Mouse (Mus musculus): ENCODE measurements around the gene Jsrp1. TPM values are rescaled to one million over a fixed set of nuclear protein-coding genes. Genes with fewer than 3 reads are reported as not detected.

The Jsrp1 gene
- polyA plus RNA-seq, 1 experiment from 2014 or later, result 0.95 TPM

- H3K4me3 ChIP-seq (ENCODE audit: low read depth, low read length), result no peak overlapping the region
- no peak overlapping the region for H3K9ac ChIP-seq (ENCODE audit: low read length)
- H3K4me1 ChIP-seq (replicated peaks; ENCODE audit: control insufficient read depth, insufficient read depth, low read length), result no peaks in the 10 kb centered on the region
- DNase-seq (ENCODE audit: low spot score) (no peak), ATAC-seq (replicated peaks; ENCODE audit: low FRiP score, low TSS enrichment, low read depth) (no peak)
- H3K27ac ChIP-seq (ENCODE audit: low read depth), result no peak overlapping the region
- H3K9me3 ChIP-seq (ENCODE audit: control insufficient read depth, low read length), result no peaks in the 10 kb centered on the region
- H3K4me2 ChIP-seq (ENCODE audit: low read length), result no peak overlapping the region
- 89% methylated on average over 19 of the region's 19 CpGs for WGBS
- peaks cover 94% of the 10 kb centered on the region for H3K36me3 ChIP-seq (ENCODE audit: control insufficient read depth, insufficient read depth, low read length)
- no peaks in the 10 kb centered on the region for H3K27me3 ChIP-seq (replicated peaks; ENCODE audit: control insufficient read depth, insufficient read depth, low read length)
These were observed 22.4 kb downstream of the Jsrp1 start for GRCm38 (mm10) chr10:80790761-80791404.

GRCm38 (mm10) chr10:80787517-80787916, 25.8 kb downstream of the Jsrp1 start:
- DNase-seq (ENCODE audit: low spot score), result no peak
- H3K4me1 ChIP-seq (replicated peaks; ENCODE audit: control insufficient read depth, insufficient read depth, low read length), result no peaks in the 10 kb centered on the region
- ATAC-seq (replicated peaks; ENCODE audit: low FRiP score, low TSS enrichment, low read depth), result no peak

DNA sequence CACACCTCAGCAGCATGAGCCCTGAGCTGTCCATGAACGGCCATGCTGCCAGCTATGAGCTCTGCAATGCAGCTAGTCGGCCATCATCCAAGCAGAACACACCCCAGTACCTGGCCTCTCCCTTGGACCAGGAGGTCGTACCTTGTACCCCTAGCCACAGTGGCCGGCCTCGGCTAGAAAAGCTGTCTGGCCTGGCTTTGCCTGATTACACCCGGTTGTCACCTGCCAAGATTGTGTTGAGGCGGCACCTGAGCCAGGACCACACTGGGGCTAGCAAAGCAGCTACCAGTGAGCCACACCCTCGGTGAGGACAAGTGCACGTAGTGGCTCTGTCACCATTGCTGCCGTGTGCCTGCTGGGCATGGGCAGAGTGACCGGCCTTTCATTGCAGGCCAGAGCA, 27.3 kb downstream of the Jsrp1 start:
- ATAC-seq (replicated peaks; ENCODE audit: low FRiP score, low TSS enrichment, low read depth), result no peak
- H3K9ac ChIP-seq (ENCODE audit: low read length), result no peak overlapping the region
- H3K27ac ChIP-seq (ENCODE audit: low read depth), result no peak overlapping the region
- H3K4me1 ChIP-seq (replicated peaks; ENCODE audit: control insufficient read depth, insufficient read depth, low read length), result no peaks in the 10 kb centered on the region
- H3K4me3 ChIP-seq (ENCODE audit: low read depth, low read length), result no peak overlapping the region
- no peaks in the 10 kb centered on the region for H3K27me3 ChIP-seq (replicated peaks; ENCODE audit: control insufficient read depth, insufficient read depth, low read length)
- no peak overlapping the region for H3K4me2 ChIP-seq (ENCODE audit: low read length)
- H3K36me3 ChIP-seq (ENCODE audit: control insufficient read depth, insufficient read depth, low read length), result peaks cover 100% of the 10 kb centered on the region
- no peaks in the 10 kb centered on the region for H3K9me3 ChIP-seq (ENCODE audit: control insufficient read depth, low read length)
- no peak for DNase-seq (ENCODE audit: low spot score)
- WGBS, result 95% methylated on average over 11 of the region's 11 CpGs

More at GRCm38 (mm10) chr10:80787517-80787916, 25.8 kb downstream of the Jsrp1 start:
- Histone ChIP-seq H3K9ac (ENCODE audit: low read length) (no peak overlapping the region), H3K27me3 (replicated peaks; ENCODE audit: control insufficient read depth, insufficient read depth, low read length) (no peaks in the 10 kb centered on the region), H3K4me2 (ENCODE audit: low read length) (no peak overlapping the region), H3K9me3 (ENCODE audit: control insufficient read depth, low read length) (no peaks in the 10 kb centered on the region), H3K36me3 (ENCODE audit: control insufficient read depth, insufficient read depth, low read length) (peaks cover 97% of the 10 kb centered on the region), H3K4me3 (ENCODE audit: low read depth, low read length) (no peak overlapping the region), H3K27ac (ENCODE audit: low read depth) (no peak overlapping the region)
- WGBS, result 76% methylated on average over 2 of the region's 2 CpGs

DNA sequence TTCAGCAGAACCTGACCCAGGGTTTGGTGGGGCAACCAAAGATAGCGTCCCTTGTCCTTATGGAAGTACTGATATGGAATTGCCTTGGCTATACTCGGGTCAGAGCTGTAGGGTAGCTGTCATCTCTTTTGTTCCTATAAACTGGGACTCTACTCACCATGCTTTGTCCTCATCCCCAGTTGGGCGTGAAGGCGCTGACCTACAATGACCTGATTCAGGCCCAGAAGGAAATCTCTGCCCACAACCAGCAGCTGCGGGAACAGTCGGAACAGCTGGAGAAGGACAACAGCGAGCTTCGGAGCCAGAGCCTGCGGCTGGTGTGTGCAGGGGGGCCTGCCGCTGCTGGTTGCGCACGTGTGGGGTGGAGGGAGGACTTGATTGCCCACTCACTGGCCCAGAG, 28.4 kb downstream of the Jsrp1 start:
- no peak for ATAC-seq (replicated peaks; ENCODE audit: low FRiP score, low TSS enrichment, low read depth)
- no peaks in the 10 kb centered on the region for H3K9me3 ChIP-seq (ENCODE audit: control insufficient read depth, low read length)
- peaks cover 100% of the 10 kb centered on the region for H3K36me3 ChIP-seq (ENCODE audit: control insufficient read depth, insufficient read depth, low read length)
- H3K4me2 ChIP-seq (ENCODE audit: low read length), result no peak overlapping the region
- H3K9ac ChIP-seq (ENCODE audit: low read length), result no peak overlapping the region
- DNase-seq (ENCODE audit: low spot score), result no peak
- 89% methylated on average over 12 of the region's 12 CpGs for WGBS
- H3K27me3 ChIP-seq (replicated peaks; ENCODE audit: control insufficient read depth, insufficient read depth, low read length), result no peaks in the 10 kb centered on the region
- no peak overlapping the region for H3K4me3 ChIP-seq (ENCODE audit: low read depth, low read length)
- no peak overlapping the region for H3K27ac ChIP-seq (ENCODE audit: low read depth)
- H3K4me1 ChIP-seq (replicated peaks; ENCODE audit: control insufficient read depth, insufficient read depth, low read length), result no peaks in the 10 kb centered on the region

- Histone ChIP-seq H3K4me3 (ENCODE audit: low read depth, low read length) (no peak overlapping the region), H3K9me3 (ENCODE audit: control insufficient read depth, low read length) (no peaks in the 10 kb centered on the region), H3K4me2 (ENCODE audit: low read length) (no peak overlapping the region), H3K27me3 (replicated peaks; ENCODE audit: control insufficient read depth, insufficient read depth, low read length) (no peaks in the 10 kb centered on the region), H3K4me1 (replicated peaks; ENCODE audit: control insufficient read depth, insufficient read depth, low read length) (no peaks in the 10 kb centered on the region), H3K27ac (ENCODE audit: low read depth) (no peak overlapping the region), H3K36me3 (ENCODE audit: control insufficient read depth, insufficient read depth, low read length) (peaks cover 99% of the 10 kb centered on the region), H3K9ac (ENCODE audit: low read length) (no peak overlapping the region)
- ATAC-seq (replicated peaks; ENCODE audit: low FRiP score, low TSS enrichment, low read depth) (no peak), DNase-seq (ENCODE audit: low spot score) (no peak)
- 100% methylated on average over 2 of the region's 2 CpGs for WGBS
These were observed 29.0 kb downstream of the Jsrp1 start for GRCm38 (mm10) chr10:80784302-80784701.

DNA sequence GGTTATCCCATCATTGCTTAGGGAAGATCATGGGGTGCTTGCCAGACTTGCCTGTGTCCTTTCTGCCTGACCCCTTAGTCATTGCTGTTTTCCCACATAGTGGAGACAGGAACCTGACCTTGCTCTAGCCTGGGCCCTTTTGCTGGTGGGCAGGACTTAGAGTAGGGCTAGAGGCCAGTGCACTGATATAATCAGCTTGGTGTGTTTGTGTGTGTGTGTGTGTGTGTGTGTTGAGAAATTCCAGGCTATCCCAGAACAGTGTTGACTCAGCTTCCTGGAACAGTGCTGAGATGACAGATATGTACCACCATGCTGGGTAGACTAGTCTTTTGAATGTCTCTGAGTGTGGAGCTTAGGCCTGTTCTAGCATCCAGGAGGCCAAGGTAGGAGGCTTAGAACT, 33.7 kb downstream of the Jsrp1 start:
- ATAC-seq (replicated peaks; ENCODE audit: low FRiP score, low TSS enrichment, low read depth) (no peak), DNase-seq (ENCODE audit: low spot score) (no peak)
- Histone ChIP-seq H3K4me1 (replicated peaks; ENCODE audit: control insufficient read depth, insufficient read depth, low read length) (no peaks in the 10 kb centered on the region), H3K4me2 (ENCODE audit: low read length) (no peak overlapping the region), H3K9me3 (ENCODE audit: control insufficient read depth, low read length) (no peaks in the 10 kb centered on the region), H3K27ac (ENCODE audit: low read depth) (no peak overlapping the region), H3K27me3 (replicated peaks; ENCODE audit: control insufficient read depth, insufficient read depth, low read length) (no peaks in the 10 kb centered on the region), H3K36me3 (ENCODE audit: control insufficient read depth, insufficient read depth, low read length) (peaks cover 99% of the 10 kb centered on the region), H3K9ac (ENCODE audit: low read length) (no peak overlapping the region), H3K4me3 (ENCODE audit: low read depth, low read length) (no peak overlapping the region)

DNA sequence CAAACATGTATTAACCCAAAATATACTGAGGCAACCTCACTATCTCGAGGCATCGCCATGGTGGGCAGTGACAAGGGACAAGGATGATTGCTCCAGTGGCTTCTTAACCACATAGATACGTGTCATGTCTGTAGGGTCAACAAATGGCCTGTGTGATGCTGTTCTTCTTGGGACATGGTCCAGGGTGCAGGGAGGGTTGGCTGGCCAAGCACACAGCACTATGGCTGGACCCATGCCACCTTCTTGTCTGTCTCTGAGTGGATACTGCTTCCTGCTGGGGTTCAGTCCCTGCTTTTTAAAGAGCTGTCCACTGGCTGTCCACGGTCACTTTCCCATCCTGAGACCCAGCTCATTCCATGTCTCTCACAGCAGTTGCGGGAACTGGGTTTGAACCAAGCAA, 36.2 kb downstream of the Jsrp1 start:
- DNase-seq (ENCODE audit: low spot score), result no peak
- no peaks in the 10 kb centered on the region for H3K27me3 ChIP-seq (replicated peaks; ENCODE audit: control insufficient read depth, insufficient read depth, low read length)

DNA sequence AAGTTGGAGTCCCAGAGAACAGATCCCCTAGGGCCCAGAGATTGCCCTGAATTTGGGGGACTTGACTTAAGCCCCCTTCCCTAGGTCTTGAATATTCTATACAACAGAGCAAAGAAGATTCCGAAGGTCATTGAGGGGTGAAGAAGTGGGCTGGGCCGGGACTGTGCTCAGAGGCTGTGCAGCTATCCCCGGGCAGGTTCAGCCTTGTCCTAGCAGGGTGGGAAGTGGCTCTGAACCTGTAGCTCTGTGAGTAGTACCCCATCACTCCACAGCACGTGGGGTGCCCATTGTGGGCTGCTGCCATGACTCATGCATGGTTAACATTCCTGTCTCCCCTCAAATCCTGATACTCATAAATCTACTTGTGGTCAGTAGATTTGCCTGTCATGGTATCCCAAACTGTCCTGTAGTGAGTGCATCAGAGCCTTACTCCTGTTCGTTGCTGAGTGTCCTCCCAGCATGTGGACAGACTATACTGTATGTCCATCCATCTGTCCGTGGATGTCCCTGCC, 36.9 kb downstream of the Jsrp1 start:
- no peak for ATAC-seq (replicated peaks; ENCODE audit: low FRiP score, low TSS enrichment, low read depth)
- H3K36me3 ChIP-seq (ENCODE audit: control insufficient read depth, insufficient read depth, low read length), result peaks cover 96% of the 10 kb centered on the region
- DNase-seq (ENCODE audit: low spot score), result no peak
- no peaks in the 10 kb centered on the region for H3K9me3 ChIP-seq (ENCODE audit: control insufficient read depth, low read length)
- H3K9ac ChIP-seq (ENCODE audit: low read length), result no peak overlapping the region
- H3K4me2 ChIP-seq (ENCODE audit: low read length), result no peak overlapping the region
- WGBS, result 83% methylated on average over 6 of the region's 6 CpGs
- no peak overlapping the region for H3K4me3 ChIP-seq (ENCODE audit: low read depth, low read length)
- H3K27me3 ChIP-seq (replicated peaks; ENCODE audit: control insufficient read depth, insufficient read depth, low read length), result no peaks in the 10 kb centered on the region
- no peak overlapping the region for H3K27ac ChIP-seq (ENCODE audit: low read depth)
- H3K4me1 ChIP-seq (replicated peaks; ENCODE audit: control insufficient read depth, insufficient read depth, low read length), result no peaks in the 10 kb centered on the region

More for the DNA sequence above, 36.2 kb downstream of the Jsrp1 start:
- Histone ChIP-seq H3K9me3 (ENCODE audit: control insufficient read depth, low read length) (no peaks in the 10 kb centered on the region), H3K4me3 (ENCODE audit: low read depth, low read length) (no peak overlapping the region), H3K36me3 (ENCODE audit: control insufficient read depth, insufficient read depth, low read length) (peaks cover 96% of the 10 kb centered on the region), H3K9ac (ENCODE audit: low read length) (no peak overlapping the region), H3K27ac (ENCODE audit: low read depth) (no peak overlapping the region), H3K4me1 (replicated peaks; ENCODE audit: control insufficient read depth, insufficient read depth, low read length) (no peaks in the 10 kb centered on the region), H3K4me2 (ENCODE audit: low read length) (no peak overlapping the region)
- 92% methylated on average over 5 of the region's 5 CpGs for WGBS
- ATAC-seq (replicated peaks; ENCODE audit: low FRiP score, low TSS enrichment, low read depth), result no peak

- WGBS, result 94% methylated on average over 4 of the region's 4 CpGs
- DNase-seq (ENCODE audit: low spot score) (no peak), ATAC-seq (replicated peaks; ENCODE audit: low FRiP score, low TSS enrichment, low read depth) (no peak)
- no peaks in the 10 kb centered on the region for H3K9me3 ChIP-seq (ENCODE audit: control insufficient read depth, low read length)
- no peak overlapping the region for H3K4me2 ChIP-seq (ENCODE audit: low read length)
- no peaks in the 10 kb centered on the region for H3K4me1 ChIP-seq (replicated peaks; ENCODE audit: control insufficient read depth, insufficient read depth, low read length)
- H3K36me3 ChIP-seq (ENCODE audit: control insufficient read depth, insufficient read depth, low read length), result peaks cover 96% of the 10 kb centered on the region
- H3K4me3 ChIP-seq (ENCODE audit: low read depth, low read length), result no peak overlapping the region
- H3K27me3 ChIP-seq (replicated peaks; ENCODE audit: control insufficient read depth, insufficient read depth, low read length), result no peaks in the 10 kb centered on the region
- H3K9ac ChIP-seq (ENCODE audit: low read length), result no peak overlapping the region
- no peak overlapping the region for H3K27ac ChIP-seq (ENCODE audit: low read depth)
These were observed 37.6 kb downstream of the Jsrp1 start for GRCm38 (mm10) chr10:80775731-80776130.

All from intestine, embryonic 14.5 days (tissue).